ENCODE assay signal across 18 mouse cellular contexts in genomic region chrX:11404369-11404768, GRCm38 (mm10).
DNase-seq lines count a peak whose midpoint lies in the region; ATAC-seq and TF ChIP-seq lines count a peak whose summit lies in the region.
"Had no signal": no experiment of that assay in that cellular context is flagged by ENCODE, and none has a peak within 500 bp of the region (broad histone marks: within the 10 kb centered on the region; RNA-seq: fewer than 3 reads in every experiment).

No protein-coding gene starts in this region.

- 51% methylated on average over 4 of the region's 4 CpGs for WGBS in kidney, adult 2 months
- 49% methylated on average over 4 of the region's 4 CpGs for WGBS in midbrain, embryonic 14.5 days
- WGBS in midbrain, embryonic 10.5 days = 75% methylated on average over 4 of the region's 4 CpGs
- WGBS in stomach, postnatal 0 days = 70% methylated on average over 4 of the region's 4 CpGs

- no peak for TF ChIP-seq EP300 in stomach, postnatal 0 days (optimal IDR thresholded peaks at IDR 0.05)

- H3K9ac ChIP-seq in midbrain, embryonic 14.5 days (replicated peaks; ENCODE audit: low read length) = no peak overlapping the region
- H3K9ac ChIP-seq in stomach, postnatal 0 days (ENCODE audit: low read length) = no peak overlapping the region
- H3K9ac ChIP-seq: limb, embryonic 13.5 days; liver, embryonic 15.5 days; midbrain, embryonic 13.5 days; stomach, embryonic 15.5 days had no signal

- no peak overlapping the region for H3K4me2 ChIP-seq in midbrain, embryonic 14.5 days (ENCODE audit: low read length)
- no peak overlapping the region for H3K4me2 ChIP-seq in stomach, postnatal 0 days (replicated peaks; ENCODE audit: low read depth)
- H3K4me2 ChIP-seq: heart, embryonic 11.5 days; limb, embryonic 13.5 days; liver, embryonic 15.5 days; midbrain, embryonic 13.5 days; stomach, embryonic 15.5 days had no signal

- H3K4me1 ChIP-seq in kidney, adult 2 months (ENCODE audit: control insufficient read depth, insufficient read depth, low read length) = no peaks in the 10 kb centered on the region
- no peaks in the 10 kb centered on the region for H3K4me1 ChIP-seq in midbrain, embryonic 14.5 days (ENCODE audit: control insufficient read depth, insufficient read depth, low read length)
- no peaks in the 10 kb centered on the region for H3K4me1 ChIP-seq in midbrain, embryonic 10.5 days
- no peaks in the 10 kb centered on the region for H3K4me1 ChIP-seq in stomach, postnatal 0 days (replicated peaks; ENCODE audit: control insufficient read depth, insufficient read depth)
- H3K4me1 ChIP-seq: liver, embryonic 15.5 days; midbrain, embryonic 13.5 days; stomach, embryonic 15.5 days had no signal

- peak; percentile 22 to 28 for DNase-seq in cerebellum, postnatal 14 days
- no peak for DNase-seq in cerebellum, adult 18-20 months
- DNase-seq in kidney, adult 2 months = no peak
- no peak for DNase-seq in kidney, adult 9 months
- peak; percentile 38 for DNase-seq in midbrain, embryonic 14.5 days
- DNase-seq in midbrain, embryonic 10.5 days (ENCODE audit: low spot score) = no peak
- DNase-seq in stomach, postnatal 0 days (ENCODE audit: low spot score) = no peak
- DNase-seq: B cell, adult 2 months; gastrocnemius, postnatal 25 days; heart, postnatal 36 days; kidney, postnatal 14 days; layer of hippocampus, adult 9-11 months had no signal

- peaks cover 5% of the 10 kb centered on the region; the same call in 1 of the 2 replicates for H3K9me3 ChIP-seq in midbrain, embryonic 14.5 days (ENCODE audit: control insufficient read depth, low read length)
- H3K9me3 ChIP-seq in midbrain, embryonic 10.5 days (replicated peaks) = peaks cover 5% of the 10 kb centered on the region
- no peaks in the 10 kb centered on the region for H3K9me3 ChIP-seq in stomach, postnatal 0 days (ENCODE audit: control insufficient read depth, low read length)
- H3K9me3 ChIP-seq: limb, embryonic 13.5 days; liver, embryonic 15.5 days; midbrain, embryonic 13.5 days; stomach, embryonic 15.5 days had no signal

- no peaks in the 10 kb centered on the region for H3K27me3 ChIP-seq in kidney, adult 2 months (replicated peaks; ENCODE audit: control insufficient read depth, insufficient read depth, low read length)
- H3K27me3 ChIP-seq in midbrain, embryonic 14.5 days (ENCODE audit: control insufficient read depth, insufficient read depth, low read length) = 0 out of 2 replicates have a peak, but pooled peaks cover 5% of the 10 kb centered on the region
- peaks cover 78% of the 10 kb centered on the region for H3K27me3 ChIP-seq in midbrain, embryonic 10.5 days (ENCODE audit: low read depth, poor library complexity, severe bottlenecking)
- no peaks in the 10 kb centered on the region for H3K27me3 ChIP-seq in stomach, postnatal 0 days (ENCODE audit: control insufficient read depth, insufficient read depth, low read length)
- H3K27me3 ChIP-seq: liver, embryonic 15.5 days; midbrain, embryonic 13.5 days; stomach, embryonic 15.5 days had no signal

- no peaks in the 10 kb centered on the region for H3K36me3 ChIP-seq in kidney, adult 2 months (ENCODE audit: control insufficient read depth, insufficient read depth, low read length)
- H3K36me3 ChIP-seq in midbrain, embryonic 14.5 days (ENCODE audit: control insufficient read depth, insufficient read depth, low read length) = no peaks in the 10 kb centered on the region
- no peaks in the 10 kb centered on the region for H3K36me3 ChIP-seq in midbrain, embryonic 10.5 days
- no peaks in the 10 kb centered on the region for H3K36me3 ChIP-seq in stomach, postnatal 0 days (ENCODE audit: control insufficient read depth, insufficient read depth, low read length)
- H3K36me3 ChIP-seq: limb, embryonic 13.5 days; liver, embryonic 15.5 days; midbrain, embryonic 13.5 days; stomach, embryonic 15.5 days had no signal

- 0 out of 2 replicates have a peak, but pooled peaks have one; percentile 14 for TF ChIP-seq CTCF in kidney, adult 2 months (conservative IDR thresholded peaks at IDR 0.05; ENCODE audit: insufficient read depth, insufficient read length, low read depth, low read length)
- TF ChIP-seq CTCF in stomach, postnatal 0 days (IDR thresholded peaks at IDR 0.05; ENCODE audit: low read depth) = 0 out of 2 replicates have a peak, but pooled peaks have one; percentile 33

- ATAC-seq in midbrain, embryonic 14.5 days (ENCODE audit: low FRiP score, low TSS enrichment) = no peak
- no peak for ATAC-seq in stomach, postnatal 0 days (ENCODE audit: low FRiP score, low TSS enrichment)
- no peak for ATAC-seq in granulocyte monocyte progenitor cell, adult 5-6 weeks (replicated peaks; ENCODE audit: poor library complexity, severe bottlenecking)
- ATAC-seq: midbrain, embryonic 13.5 days had no signal

- no peak for TF ChIP-seq POLR2A in kidney, adult 2 months (IDR thresholded peaks at IDR 0.05; ENCODE audit: low read depth, low read length)

- H3K27ac ChIP-seq in kidney, adult 2 months (ENCODE audit: insufficient read depth, low read depth, low read length) = no peak overlapping the region
- no peak overlapping the region for H3K27ac ChIP-seq in midbrain, embryonic 14.5 days (replicated peaks; ENCODE audit: low read depth, low read length)
- no peak overlapping the region for H3K27ac ChIP-seq in midbrain, embryonic 10.5 days (replicated peaks)
- H3K27ac ChIP-seq in stomach, postnatal 0 days (replicated peaks) = no peak overlapping the region
- H3K27ac ChIP-seq: limb, embryonic 13.5 days; liver, embryonic 15.5 days; midbrain, embryonic 13.5 days; stomach, embryonic 15.5 days had no signal

- no peak overlapping the region for H3K4me3 ChIP-seq in kidney, adult 2 months (ENCODE audit: insufficient read depth, low read depth, low read length)
- no peak overlapping the region for H3K4me3 ChIP-seq in midbrain, embryonic 14.5 days (replicated peaks; ENCODE audit: low read depth, low read length)
- H3K4me3 ChIP-seq in midbrain, embryonic 10.5 days = no peak overlapping the region
- no peak overlapping the region for H3K4me3 ChIP-seq in stomach, postnatal 0 days (ENCODE audit: low read depth, low read length)
- H3K4me3 ChIP-seq: limb, embryonic 13.5 days; liver, embryonic 15.5 days; midbrain, embryonic 13.5 days; stomach, embryonic 15.5 days had no signal

Comparison
In these comparisons a context has a peak if more than half of its experiments do, and no peak if none do; other contexts are left out.
1. DNase-seq: peak in cerebellum, postnatal 14 days (2 of 2) and midbrain, embryonic 14.5 days (single experiment); none in cerebellum, adult 18-20 months (0 of 2), kidney, adult 2 months (single experiment), kidney, adult 9 months (single experiment), midbrain, embryonic 10.5 days (single experiment) and stomach, postnatal 0 days (single experiment).